Mouse (Mus musculus) hindbrain, embryonic 11.5 days (tissue): ENCODE results near the gene Gramd1b. TPM values are rescaled to one million over a fixed set of nuclear protein-coding genes. Genes with fewer than 3 reads are reported as not detected.

Experiments used
- ATAC-seq: fragments of 200-750 bp; cut with Nextera tagmentation; 2 replicates; pipeline ENCODE4 v1.8.0; 2017; ENCODE audit warnings: mild to moderate bottlenecking, moderate TSS enrichment, moderate library complexity; ENCODE audit not compliant: low FRiP score
- DNase-seq: peaks from one replicate; pipeline ENCODE4 v3.0.0-alpha.2; 2015; ENCODE audit warnings: low spot score
- H3K27ac ChIP-seq: fragments of 300-500 bp; sonication (generic); 2 replicates; pipeline ENCODE4 v1.5.1; 2014; ENCODE audit warnings: mild to moderate bottlenecking, low read depth, low read length
- H3K27me3 ChIP-seq: fragments of 300-500 bp; sonication (generic); 2 replicates; pipeline ENCODE4 v1.6.1; 2014; ENCODE audit warnings: mild to moderate bottlenecking, low read length, moderate library complexity, mixed read lengths; ENCODE audit not compliant: control insufficient read depth, insufficient read depth
- H3K36me3 ChIP-seq: fragments of 300-500 bp; sonication (generic); 2 replicates; pipeline ENCODE4 v1.6.1; 2014; ENCODE audit warnings: mild to moderate bottlenecking, low read length, moderate library complexity, mixed read lengths; ENCODE audit not compliant: control insufficient read depth, insufficient read depth
- H3K4me1 ChIP-seq: fragments of 300-500 bp; sonication (generic); replicated peaks from 2 replicates; pipeline ENCODE4 v1.6.1; 2014; ENCODE audit warnings: low read length, mixed read lengths; ENCODE audit not compliant: control insufficient read depth, insufficient read depth
- H3K4me2 ChIP-seq: fragments of 300-500 bp; sonication (generic); replicated peaks from 2 replicates; pipeline ENCODE4 v1.6.1; 2014; ENCODE audit warnings: mild to moderate bottlenecking, low read depth, low read length
- H3K4me3 ChIP-seq: fragments of 300-500 bp; sonication (generic); 2 replicates; pipeline ENCODE4 v1.5.1; 2014; ENCODE audit warnings: low read depth, low read length
- H3K9ac ChIP-seq: fragments of 300-500 bp; sonication (generic); 2 replicates; pipeline ENCODE4 v1.6.1; 2014; ENCODE audit warnings: low read depth, low read length
- H3K9me3 ChIP-seq: fragments of 300-500 bp; sonication (generic); 2 replicates; pipeline ENCODE4 v1.6.1; 2016; ENCODE audit warnings: low read length; ENCODE audit not compliant: control insufficient read depth
- WGBS: fragments of 180-500 bp; shearing (Covaris S2); extraction: QIAGEN DNeasy Blood & Tissue Kit; methylation state at CpG from one replicate; pipeline ENCODE4 v1.1.7; 2014; 5-methylcytosine and 5-hydroxymethylcytosine counted together
- polyA plus RNA-seq: library from polyadenylated mRNA; unstranded; fragments of >200 nt; fragmentation: Nextera tagmentation; extraction: Ambion mirVana; gene quantifications from 2 replicates; pipeline ENCODE4 v1.2.1, GENCODE M21; 2014

Gene Gramd1b
- polyA plus RNA-seq, 1 experiment from 2014 or later = 5.1 TPM

GRCm38 (mm10) chr9:40374533-40374971, 156.6 kb downstream of the Gramd1b start:
- no peaks in the 10 kb centered on the region for H3K36me3 ChIP-seq
- WGBS = 58% methylated on average over 6 of the region's 6 CpGs
- no peak for DNase-seq
- H3K4me1 ChIP-seq = no peaks in the 10 kb centered on the region; the same call in 1 of the 2 replicates
- no peak overlapping the region for H3K9ac ChIP-seq
- no peak for ATAC-seq
- no peak overlapping the region for H3K4me3 ChIP-seq
- H3K27ac ChIP-seq = no peak overlapping the region
- no peaks in the 10 kb centered on the region for H3K9me3 ChIP-seq
- H3K27me3 ChIP-seq = no peaks in the 10 kb centered on the region
- no peak overlapping the region for H3K4me2 ChIP-seq

DNA sequence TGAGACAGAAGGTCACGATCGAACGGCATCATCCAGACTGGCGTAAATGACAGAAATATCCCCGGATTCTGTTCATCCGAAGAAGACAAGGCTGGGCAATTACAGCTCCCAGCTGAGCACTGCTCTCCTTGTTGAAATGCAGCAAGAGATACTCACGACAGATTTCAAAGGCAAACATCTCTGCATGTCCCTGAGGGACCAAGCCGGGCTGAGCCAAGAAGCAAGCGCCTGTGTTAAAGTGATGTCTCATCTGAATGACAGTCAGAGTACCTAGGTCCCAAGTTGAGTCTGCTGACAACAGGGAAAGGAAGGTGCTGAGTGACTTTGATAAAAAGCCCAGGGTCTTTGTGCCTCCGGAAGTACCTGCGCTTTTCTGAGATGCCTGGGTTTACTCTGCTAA, 157.1 kb downstream of the Gramd1b start:
- H3K4me2 ChIP-seq = no peak overlapping the region
- WGBS = 73% methylated on average over 11 of the region's 11 CpGs
- no peak overlapping the region for H3K4me3 ChIP-seq
- H3K27me3 ChIP-seq = no peaks in the 10 kb centered on the region
- H3K36me3 ChIP-seq = no peaks in the 10 kb centered on the region
- no peak overlapping the region for H3K27ac ChIP-seq
- DNase-seq = no peak
- ATAC-seq = no peak
- H3K9ac ChIP-seq = no peak overlapping the region
- no peaks in the 10 kb centered on the region for H3K9me3 ChIP-seq
- no peaks in the 10 kb centered on the region; the same call in 1 of the 2 replicates for H3K4me1 ChIP-seq

DNA sequence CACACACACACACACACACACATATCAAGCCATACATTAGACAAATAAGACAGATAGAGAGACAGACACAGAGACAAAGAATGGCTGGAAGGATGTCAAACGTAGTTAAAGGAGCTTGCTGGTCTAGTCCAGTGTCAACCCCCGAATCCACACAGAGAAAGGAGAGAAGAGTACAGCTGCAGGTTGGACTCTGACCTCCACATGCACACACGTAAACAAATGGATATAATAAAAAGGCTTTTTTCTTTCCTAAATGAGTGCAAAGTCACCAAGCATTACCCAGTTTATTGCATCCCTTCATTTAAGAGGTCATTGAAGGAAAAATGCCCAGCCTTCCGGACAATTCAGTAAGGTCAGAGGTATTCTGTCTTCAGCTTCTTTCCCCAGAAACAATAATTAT, 161.0 kb downstream of the Gramd1b start:
- Histone ChIP-seq H3K27me3 (no peaks in the 10 kb centered on the region), H3K4me1 (no peaks in the 10 kb centered on the region), H3K4me3 (no peak overlapping the region), H3K27ac (no peak overlapping the region), H3K36me3 (no peaks in the 10 kb centered on the region), H3K9ac (no peak overlapping the region), H3K4me2 (no peak overlapping the region), H3K9me3 (no peaks in the 10 kb centered on the region)
- DNase-seq = no peak
- 83% methylated on average over 4 of the region's 4 CpGs for WGBS
- no peak for ATAC-seq

- Histone ChIP-seq H3K27ac (no peak overlapping the region), H3K9ac (no peak overlapping the region), H3K4me2 (no peak overlapping the region), H3K27me3 (no peaks in the 10 kb centered on the region), H3K36me3 (no peaks in the 10 kb centered on the region), H3K4me3 (no peak overlapping the region), H3K4me1 (no peaks in the 10 kb centered on the region), H3K9me3 (no peaks in the 10 kb centered on the region)
- no peak for ATAC-seq
- 94% methylated on average over 8 of the region's 8 CpGs for WGBS
- DNase-seq = no peak
These were observed 164.4 kb downstream of the Gramd1b start for GRCm38 (mm10) chr9:40366795-40367194.

GRCm38 (mm10) chr9:40364312-40364711, 166.9 kb downstream of the Gramd1b start:
- no peak overlapping the region for H3K4me3 ChIP-seq
- no peaks in the 10 kb centered on the region for H3K9me3 ChIP-seq
- DNase-seq (no peak), ATAC-seq (no peak)
- no peaks in the 10 kb centered on the region for H3K27me3 ChIP-seq
- H3K4me1 ChIP-seq = no peaks in the 10 kb centered on the region
- H3K9ac ChIP-seq = no peak overlapping the region
- no peaks in the 10 kb centered on the region for H3K36me3 ChIP-seq
- 85% methylated on average over 7 of the region's 7 CpGs for WGBS
- no peak overlapping the region for H3K27ac ChIP-seq
- H3K4me2 ChIP-seq = no peak overlapping the region

GRCm38 (mm10) chr9:40361970-40362369, 169.2 kb downstream of the Gramd1b start:
- H3K27me3 ChIP-seq = no peaks in the 10 kb centered on the region
- ATAC-seq (no peak), DNase-seq (no peak)
- H3K4me3 ChIP-seq = no peak overlapping the region
- H3K27ac ChIP-seq = no peak overlapping the region
- no peak overlapping the region for H3K4me2 ChIP-seq
- no peaks in the 10 kb centered on the region; the same call in 1 of the 2 replicates for H3K4me1 ChIP-seq
- 88% methylated on average over 6 of the region's 6 CpGs for WGBS
- H3K36me3 ChIP-seq = no peaks in the 10 kb centered on the region
- no peak overlapping the region for H3K9ac ChIP-seq
- H3K9me3 ChIP-seq = no peaks in the 10 kb centered on the region

DNA sequence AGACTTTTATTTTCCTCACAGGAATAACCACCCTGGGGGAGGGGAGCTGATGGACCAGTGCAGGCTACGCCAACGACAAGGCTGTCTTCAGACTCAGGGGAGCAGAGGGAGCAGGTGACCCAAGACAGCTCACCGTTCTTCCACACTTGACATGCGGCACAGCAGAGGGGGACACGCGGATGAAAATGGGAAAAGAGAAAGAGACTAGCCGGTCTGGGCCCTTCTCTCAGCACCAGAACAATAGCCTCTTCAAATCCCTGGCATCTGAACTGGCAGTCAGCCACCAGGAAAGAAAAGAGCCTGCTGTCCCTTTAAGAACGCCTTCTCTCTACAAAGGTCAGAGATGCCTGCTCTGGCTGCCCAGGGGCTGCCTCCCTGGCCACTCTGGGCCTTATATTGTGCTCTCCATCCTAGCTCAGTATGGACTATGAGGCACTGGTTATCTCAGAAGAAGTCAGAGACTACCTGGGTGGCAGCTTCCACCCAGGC, 172.7 kb downstream of the Gramd1b start:
- DNase-seq (no peak), ATAC-seq (0 out of 2 replicates have a peak, but pooled peaks have one; percentile 19)
- Histone ChIP-seq H3K4me1 (no peaks in the 10 kb centered on the region; the same call in 1 of the 2 replicates), H3K27ac (no peak overlapping the region), H3K9me3 (no peaks in the 10 kb centered on the region), H3K36me3 (no peaks in the 10 kb centered on the region), H3K9ac (0 out of 2 replicates have a peak overlapping the region, but pooled peaks have one; percentile 19), H3K4me3 (no peak overlapping the region), H3K4me2 (no peak overlapping the region), H3K27me3 (no peaks in the 10 kb centered on the region)
- WGBS = 53% methylated on average over 8 of the region's 8 CpGs

- 91% methylated on average over 4 of the region's 4 CpGs for WGBS
- H3K36me3 ChIP-seq = no peaks in the 10 kb centered on the region
- H3K27ac ChIP-seq = no peak overlapping the region
- no peaks in the 10 kb centered on the region for H3K9me3 ChIP-seq
- no peak overlapping the region for H3K9ac ChIP-seq
- ATAC-seq (no peak), DNase-seq (no peak)
- H3K27me3 ChIP-seq = no peaks in the 10 kb centered on the region
- H3K4me1 ChIP-seq = no peaks in the 10 kb centered on the region; the same call in 1 of the 2 replicates
- H3K4me3 ChIP-seq = no peak overlapping the region
- H3K4me2 ChIP-seq = no peak overlapping the region
These were observed 174.3 kb downstream of the Gramd1b start for GRCm38 (mm10) chr9:40356768-40357446.

- Histone ChIP-seq H3K9me3 (no peaks in the 10 kb centered on the region), H3K27ac (no peak overlapping the region), H3K36me3 (no peaks in the 10 kb centered on the region), H3K4me1 (no peaks in the 10 kb centered on the region; the same call in 1 of the 2 replicates), H3K9ac (no peak overlapping the region), H3K27me3 (no peaks in the 10 kb centered on the region), H3K4me3 (no peak overlapping the region), H3K4me2 (no peak overlapping the region)
- ATAC-seq (no peak), DNase-seq (no peak)
- 90% methylated on average over 5 of the region's 5 CpGs for WGBS
These were observed 174.8 kb downstream of the Gramd1b start for GRCm38 (mm10) chr9:40356368-40356767.
